Mouse (Mus musculus) heart, embryonic 14.5 days (tissue): Measurements from ENCODE around the gene Tcf19. TPM values are rescaled to one million over a fixed set of nuclear protein-coding genes. Genes with fewer than 3 reads are reported as not detected.

ENCODE experiments used
- polyA plus RNA-seq: library from polyadenylated mRNA; unstranded; fragments of >200 nt; fragmentation: Nextera tagmentation; extraction: Ambion mirVana; gene quantifications from 2 replicates; pipeline ENCODE4 v1.2.1, GENCODE M21; 2014

Tcf19 gene
- polyA plus RNA-seq, 1 experiment from 2014 or later: 55.9 TPM

Other genes with a start within 250 kb of the Tcf19 start
- gene H2-Q1, start 196.4 kb downstream of the Tcf19 start, polyA plus RNA-seq: 0.08 TPM in 1 of 2 replicates, not detected in the other
- 1.4 and 1.6 TPM in 2 replicates for gene H2-Q2, start 174.6 kb downstream of the Tcf19 start, polyA plus RNA-seq
- gene H2-Q4, start 137.2 kb downstream of the Tcf19 start, polyA plus RNA-seq: 1.7 and 2.1 TPM in 2 replicates
- 0.09 and 0.22 TPM in 2 replicates for gene H2-Q6, start 92.0 kb downstream of the Tcf19 start, polyA plus RNA-seq
- 0.47 and 0.89 TPM in 2 replicates for gene H2-Q7, start 77.7 kb downstream of the Tcf19 start, polyA plus RNA-seq
- 0.09 and 0.14 TPM in 2 replicates for gene H2-Q10, start 46.7 kb downstream of the Tcf19 start, polyA plus RNA-seq
- not detected in 2 replicates for gene Pou5f1, start 10.8 kb downstream of the Tcf19 start, polyA plus RNA-seq
- 10.2 and 10.4 TPM in 2 replicates for gene Cchcr1, start 276 bp upstream of the Tcf19 start, polyA plus RNA-seq
- gene Psors1c2, start 16.4 kb upstream of the Tcf19 start, polyA plus RNA-seq: 0.66 TPM in 1 of 2 replicates, not detected in the other
- 0.50 and 0.57 TPM in 2 replicates for gene Cdsn, start 35.3 kb upstream of the Tcf19 start, polyA plus RNA-seq
- not detected in 2 replicates for gene 2300002M23Rik, start 50.6 kb upstream of the Tcf19 start, polyA plus RNA-seq
- gene Sfta2, start 84.7 kb upstream of the Tcf19 start, polyA plus RNA-seq: not detected in 2 replicates
- not detected in 2 replicates for gene Gm9573, start 109.8 kb upstream of the Tcf19 start, polyA plus RNA-seq
- 0.09 TPM in 1 of 2 replicates, not detected in the other for gene Mucl3, start 126.9 kb upstream of the Tcf19 start, polyA plus RNA-seq
- 10.8 and 12.7 TPM in 2 replicates for gene Vars2, start 150.8 kb upstream of the Tcf19 start, polyA plus RNA-seq
- gene Gtf2h4, start 156.9 kb upstream of the Tcf19 start, polyA plus RNA-seq: 21.9 and 23.8 TPM in 2 replicates
- 75.7 and 75.8 TPM in 2 replicates for gene Ddr1, start 187.8 kb upstream of the Tcf19 start, polyA plus RNA-seq